Mouse (Mus musculus) bone marrow macrophage, adult 2 months (primary cell): ENCODE measurements around the gene Gatc. TPM values are rescaled to one million over a fixed set of nuclear protein-coding genes. Genes with fewer than 3 reads are reported as not detected.

ENCODE experiments used
- H3K27ac ChIP-seq: 2 replicates; pipeline ENCODE4 v1.5.1; 2012; ENCODE audit warnings: low read depth, low read length; ENCODE audit not compliant: insufficient read depth
- H3K4me1 ChIP-seq: 2 replicates; pipeline ENCODE4 v1.6.1; 2012; ENCODE audit warnings: low read length; ENCODE audit not compliant: control insufficient read depth, insufficient read depth
- H3K4me3 ChIP-seq: 2 replicates; pipeline ENCODE4 v1.5.1; 2012; ENCODE audit warnings: mild to moderate bottlenecking, low read length, moderate library complexity; ENCODE audit not compliant: insufficient read depth
- CTCF ChIP-seq: IDR thresholded peaks from 2 replicates; pipeline ENCODE4 v1.5.1; 2012; ENCODE audit warnings: low read depth, mild to moderate bottlenecking, low read length, moderate library complexity
- POLR2A ChIP-seq: IDR thresholded peaks from 2 replicates; pipeline ENCODE4 v1.6.1; 2012; ENCODE audit warnings: mild to moderate bottlenecking, low read depth, low read length, borderline replicate concordance
- polyA plus RNA-seq: library from polyadenylated mRNA; stranded (reverse); fragments of >200 nt; gene quantifications from 2 replicates; pipeline ENCODE4 v1.2.4, GENCODE M21; 2012; ENCODE audit not compliant: missing spikeins, insufficient read depth, insufficient read length

The Gatc gene
- polyA plus RNA-seq, 1 experiment: 31.4 TPM

DNA sequence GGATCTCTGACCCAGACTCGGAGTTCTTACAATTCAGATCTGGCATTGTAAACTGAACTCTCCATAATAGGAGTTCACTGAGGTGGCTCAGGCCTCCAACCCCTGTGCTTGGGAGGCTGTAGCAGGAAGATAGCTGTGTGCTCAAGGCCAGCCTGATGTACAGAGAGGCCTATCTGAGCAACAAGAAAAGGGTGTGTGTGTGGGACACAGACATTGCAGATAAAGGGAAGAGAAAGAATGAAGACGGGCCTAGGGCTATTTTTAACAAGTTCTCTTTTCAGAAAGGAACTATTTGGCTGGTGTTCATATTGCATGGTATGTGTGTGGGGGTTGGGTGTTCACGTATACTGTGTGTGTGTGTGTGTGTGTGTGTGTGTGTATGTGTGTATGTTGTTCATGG is 7.4 kb downstream of the Gatc start:
- H3K4me3 ChIP-seq: no peak overlapping the region
- TF ChIP-seq POLR2A: no peak
- TF ChIP-seq CTCF: no peak
- H3K4me1 ChIP-seq: peaks cover 70% of the 10 kb centered on the region
- peak overlapping the region; percentile 82 for H3K27ac ChIP-seq

DNA sequence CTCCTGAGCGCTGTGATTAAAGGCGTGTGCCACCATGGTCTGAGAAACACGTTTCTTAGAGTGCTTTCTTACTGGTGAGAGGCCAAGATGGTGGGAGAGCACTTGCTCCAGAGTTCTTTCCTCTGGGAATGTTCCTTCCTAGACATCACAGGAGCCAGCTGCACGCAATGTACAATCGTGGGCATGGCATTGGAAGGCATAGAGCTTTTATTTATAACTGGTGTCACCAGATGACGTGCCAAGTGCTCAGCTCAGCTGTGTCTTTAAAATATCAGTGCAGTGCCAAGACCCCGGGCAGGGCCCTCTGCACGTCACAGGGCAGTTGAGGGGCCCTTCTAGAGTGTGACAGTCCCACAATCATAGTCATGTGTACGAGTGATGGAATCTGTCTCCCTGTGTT is 10.0 kb downstream of the Gatc start:
- TF ChIP-seq POLR2A: no peak
- TF ChIP-seq CTCF: no peak

DNA sequence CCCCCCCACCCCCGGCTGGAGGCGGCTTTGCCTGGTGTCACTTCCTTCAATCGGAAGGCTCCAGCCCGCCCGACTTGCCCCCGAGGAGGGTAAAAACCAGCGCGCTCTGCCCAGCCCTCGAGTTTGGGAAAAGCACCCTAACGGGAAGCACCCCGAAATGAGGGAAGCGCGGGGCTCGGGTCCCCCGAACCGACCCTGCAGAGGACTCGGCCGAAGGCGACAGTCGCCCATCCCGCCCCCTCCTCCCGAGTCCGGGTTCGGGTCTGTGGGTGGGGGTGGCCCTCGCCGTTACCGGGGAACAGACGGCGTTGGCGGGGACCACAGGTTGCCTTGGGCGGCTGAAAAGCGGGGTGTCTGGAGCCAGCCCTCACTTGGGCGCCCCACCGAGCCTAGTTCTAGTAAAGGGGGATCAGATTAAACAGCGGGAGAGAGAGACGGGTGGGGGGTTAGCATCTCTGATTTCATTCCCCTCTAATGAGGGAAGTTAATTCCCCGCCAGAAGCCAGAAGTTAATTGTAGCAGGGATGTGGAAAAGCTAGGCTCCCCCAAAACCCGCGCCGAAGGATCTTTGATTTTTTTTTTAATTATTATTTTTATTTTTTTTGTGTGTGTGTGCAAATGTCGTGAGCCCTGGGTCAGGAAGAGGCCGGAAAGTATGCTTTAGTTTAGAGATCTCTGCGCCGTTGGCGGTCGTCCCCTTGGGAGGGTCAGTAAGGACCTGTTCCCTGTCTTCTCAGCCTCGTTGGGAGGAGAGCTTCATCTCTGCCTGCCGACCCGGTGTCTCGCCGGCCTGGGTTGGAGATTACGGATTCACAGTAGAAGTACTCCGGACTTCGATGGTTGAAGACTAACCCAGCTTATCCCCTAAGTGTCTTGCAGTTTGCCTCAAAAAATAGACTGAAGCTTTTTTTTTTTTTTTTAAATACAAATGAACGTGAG is 13.1 kb downstream of the Gatc start:
- Histone ChIP-seq H3K27ac (peak overlapping the region; percentile 56), H3K4me1 (peaks cover 27% of the 10 kb centered on the region), H3K4me3 (peak overlapping the region; percentile 92)
- TF ChIP-seq POLR2A (no peak), CTCF (no peak)

More for the DNA sequence above, 10.0 kb downstream of the Gatc start:
- Histone ChIP-seq H3K4me3 (no peak overlapping the region), H3K4me1 (peaks cover 50% of the 10 kb centered on the region), H3K27ac (no peak overlapping the region)

DNA sequence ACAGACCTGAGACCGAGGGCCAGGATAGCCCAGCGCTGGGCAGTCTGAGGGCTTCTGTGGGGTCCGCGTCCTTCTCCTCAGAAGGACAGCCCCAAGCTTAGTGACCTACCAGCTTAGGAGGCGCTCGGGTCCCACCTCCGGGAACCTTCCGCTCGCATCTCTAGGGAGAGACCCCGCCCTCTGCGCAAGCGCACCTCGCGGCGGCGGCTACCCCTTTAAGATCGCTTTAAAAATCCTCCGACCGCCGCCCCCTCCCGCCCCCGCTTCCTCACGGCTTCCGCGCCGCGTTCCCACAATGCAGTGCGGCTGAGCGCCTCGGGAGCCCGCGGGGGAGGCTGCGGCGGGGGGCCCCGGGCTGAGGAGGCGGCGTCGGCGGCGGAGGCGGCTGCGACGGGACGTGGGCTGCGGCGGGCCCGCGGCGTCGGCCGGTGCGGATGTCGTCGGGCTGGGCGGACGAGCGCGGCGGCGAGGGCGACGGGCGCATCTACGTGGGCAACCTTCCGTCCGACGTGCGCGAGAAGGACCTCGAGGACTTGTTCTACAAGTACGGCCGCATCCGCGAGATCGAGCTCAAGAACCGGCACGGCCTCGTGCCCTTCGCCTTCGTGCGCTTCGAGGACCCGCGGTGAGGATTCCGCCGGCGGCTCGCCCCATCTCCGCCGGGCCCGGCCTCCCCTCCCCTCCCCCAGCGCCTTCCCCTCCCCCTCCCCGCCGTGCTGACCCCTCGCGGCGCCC is 13.9 kb downstream of the Gatc start, which contains the start of gene Srsf9:
Gene Srsf9, plus strand, starts transcription at position 303 of the 735 bp plus-strand sequence.
- H3K4me1 ChIP-seq: peaks cover 20% of the 10 kb centered on the region

DNA sequence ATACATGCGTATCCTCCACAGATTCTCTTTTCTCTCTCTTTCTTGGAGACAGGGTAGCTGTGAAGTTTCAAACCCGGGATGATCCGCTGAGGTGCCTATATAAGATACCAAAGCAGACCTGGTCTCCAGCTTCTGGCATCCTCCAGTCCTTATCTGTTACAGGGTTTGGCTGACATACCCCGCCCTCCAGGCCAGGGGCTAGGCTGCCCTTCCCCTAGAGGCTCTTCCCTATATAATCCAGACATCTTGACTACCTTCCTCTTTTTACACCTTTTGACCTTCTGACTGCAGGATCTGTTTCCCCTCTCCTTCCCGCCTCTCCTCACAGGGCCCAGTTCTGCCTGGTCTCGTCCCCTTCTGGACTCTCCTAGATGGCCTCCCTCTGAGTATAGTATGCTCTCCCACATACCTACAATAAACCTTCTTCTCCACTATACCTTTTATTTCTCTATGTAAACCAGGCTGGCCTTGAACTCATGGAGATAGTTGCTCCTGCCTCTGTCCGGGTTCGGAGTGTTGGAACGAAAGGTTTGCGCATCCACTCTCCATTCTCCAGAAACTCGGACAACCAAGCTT is 14.6 kb downstream of the Gatc start:
- Histone ChIP-seq H3K4me1 (peaks cover 18% of the 10 kb centered on the region), H3K4me3 (peak overlapping the region; percentile 89), H3K27ac (peak overlapping the region; percentile 57)
- TF ChIP-seq CTCF: no peak
- TF ChIP-seq POLR2A: no peak

More for the DNA sequence above, 13.9 kb downstream of the Gatc start, which contains the start of gene Srsf9:
- no peak for TF ChIP-seq POLR2A
- no peak for TF ChIP-seq CTCF
- Histone ChIP-seq H3K27ac (peak within 1 kb of the TSS; percentile 75), H3K4me3 (peak within 1 kb of the TSS; percentile 92)

DNA sequence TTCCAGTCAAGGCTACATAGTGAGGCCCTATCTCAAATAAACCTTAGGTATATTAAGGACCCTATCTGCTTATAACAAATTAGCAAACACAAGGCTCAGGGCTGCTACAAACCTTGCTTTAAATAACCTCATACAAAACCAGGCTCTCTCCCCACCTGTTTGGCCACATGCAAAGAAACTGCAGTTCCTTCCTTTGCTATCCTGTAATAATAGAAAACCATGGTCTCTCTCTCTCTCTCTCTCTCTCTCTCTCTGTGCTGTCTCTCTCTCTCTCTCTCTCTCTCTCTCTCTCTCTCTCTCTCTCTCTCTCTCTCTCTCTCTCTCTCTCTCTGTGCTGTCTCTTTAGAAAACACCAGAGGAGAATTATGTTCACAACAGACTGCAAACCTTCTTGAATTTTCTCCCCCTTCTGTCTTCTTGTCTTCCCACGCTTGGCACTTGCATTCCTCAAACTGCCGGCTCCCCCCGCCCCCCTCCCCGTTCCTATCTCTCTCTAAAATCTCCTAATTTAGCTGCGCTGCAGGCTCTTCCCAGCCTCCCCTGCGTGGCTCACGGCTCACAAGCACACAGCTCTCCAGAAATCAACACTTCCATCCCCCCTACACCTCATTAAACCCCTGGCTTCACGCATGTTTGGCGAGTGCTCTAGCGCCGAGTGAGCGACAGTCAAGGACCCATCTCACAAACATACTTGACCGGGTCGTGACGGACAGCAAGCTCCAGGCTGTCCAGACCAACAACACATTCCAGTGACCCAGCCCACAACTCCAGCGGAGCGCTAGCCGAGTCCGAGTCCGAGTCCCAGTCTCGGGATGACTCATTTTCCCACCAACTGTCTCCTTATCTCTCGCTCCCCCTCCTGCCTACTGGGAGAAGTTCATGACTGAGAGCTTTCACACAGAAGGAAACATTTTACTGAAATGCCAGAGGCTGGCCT is 21.7 kb downstream of the Gatc start:
- Histone ChIP-seq H3K4me1 (peaks cover 2% of the 10 kb centered on the region; the same call in 1 of the 2 replicates), H3K4me3 (peak overlapping the region; percentile 47), H3K27ac (no peak overlapping the region)
- TF ChIP-seq POLR2A (no peak), CTCF (peak; percentile 25; the same call in 1 of the 2 replicates)

DNA sequence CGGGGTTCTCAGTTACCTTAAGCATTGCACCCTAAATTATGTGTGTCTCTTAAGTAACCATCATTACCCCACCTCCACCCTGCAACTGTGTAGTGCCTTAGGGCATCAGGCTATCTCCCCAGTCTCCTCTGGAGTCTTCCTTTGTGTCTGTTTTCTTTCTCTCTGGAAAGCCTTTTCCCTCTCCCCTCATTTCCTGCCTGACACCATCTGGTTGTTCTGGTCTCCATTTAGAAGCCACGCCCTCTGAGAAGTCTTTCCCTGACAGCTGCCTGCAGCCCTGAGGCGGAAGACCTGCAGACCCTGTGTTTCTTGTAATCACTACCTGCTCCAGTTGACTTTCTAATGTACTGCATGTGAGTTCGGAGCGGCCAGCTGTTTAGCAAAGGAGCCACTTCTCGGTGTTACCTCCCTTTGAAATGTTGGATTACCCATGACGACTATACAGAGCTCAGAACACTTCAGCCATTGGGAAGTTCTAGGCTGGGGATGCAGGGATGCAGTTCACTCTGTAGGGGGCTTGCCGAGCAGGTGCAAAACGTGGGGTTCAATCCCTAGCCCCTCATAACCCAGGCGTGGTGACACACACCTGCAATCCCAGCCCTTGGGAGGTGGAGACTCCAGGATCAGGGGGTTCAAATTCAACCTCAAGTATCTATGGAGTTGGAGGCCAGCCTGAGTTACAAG is 23.2 kb downstream of the Gatc start:
- TF ChIP-seq POLR2A (no peak), CTCF (no peak)
- H3K27ac ChIP-seq: no peak overlapping the region
- H3K4me3 ChIP-seq: no peak overlapping the region
- peaks cover 8% of the 10 kb centered on the region for H3K4me1 ChIP-seq

DNA sequence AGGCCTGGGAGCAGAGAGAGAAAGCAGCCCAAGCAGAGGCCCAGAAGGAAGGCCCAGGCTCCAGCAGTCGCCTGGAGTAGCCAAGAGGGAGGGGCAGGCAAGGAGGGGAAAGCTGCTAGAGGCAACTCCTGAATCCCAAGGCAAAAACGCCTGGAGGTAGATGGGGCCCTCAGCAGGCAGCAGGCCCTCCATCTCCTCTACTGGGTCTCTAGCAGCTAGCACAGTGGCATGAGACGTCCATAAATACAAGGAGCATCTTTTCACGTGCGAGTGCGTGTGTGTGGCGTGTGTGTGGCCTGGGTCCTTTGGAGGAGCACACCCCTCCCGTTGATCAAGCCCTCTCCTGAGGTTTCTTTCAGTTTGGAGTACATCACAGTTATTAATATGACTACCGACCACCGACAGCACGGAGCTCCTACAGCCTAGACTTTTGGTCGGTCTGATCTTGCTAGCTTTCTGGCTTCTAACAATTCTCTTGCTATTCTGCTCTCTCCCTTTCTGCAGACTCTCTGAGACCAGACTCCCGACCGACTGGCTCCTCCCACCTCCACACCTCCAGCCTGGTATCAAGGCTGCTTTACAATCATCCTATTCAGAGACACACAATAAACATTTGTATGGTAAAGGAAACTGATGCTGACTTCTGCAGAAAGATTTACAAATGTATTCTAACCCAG is 23.9 kb downstream of the Gatc start:
- no peak overlapping the region for H3K27ac ChIP-seq
- no peak for TF ChIP-seq POLR2A
- TF ChIP-seq CTCF: no peak
- H3K4me1 ChIP-seq: peaks cover 14% of the 10 kb centered on the region
- no peak overlapping the region for H3K4me3 ChIP-seq

DNA sequence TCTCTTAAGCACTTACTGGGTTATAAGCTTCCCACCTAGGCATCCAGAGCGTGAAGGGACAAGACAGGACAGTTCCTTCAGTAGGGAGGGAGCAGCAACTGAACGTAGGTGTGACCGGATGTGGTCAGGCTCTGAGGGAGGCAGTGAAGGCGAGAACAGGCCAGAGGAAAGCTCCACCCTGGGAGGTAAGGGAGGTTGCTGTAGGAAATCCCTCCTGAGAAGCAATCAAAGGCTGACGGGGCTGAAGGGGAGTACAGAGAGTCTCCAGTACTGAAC is 27.4 kb downstream of the Gatc start:
- no peak overlapping the region for H3K4me3 ChIP-seq
- TF ChIP-seq CTCF: no peak
- no peak for TF ChIP-seq POLR2A
- no peak overlapping the region for H3K27ac ChIP-seq
- peaks cover 12% of the 10 kb centered on the region for H3K4me1 ChIP-seq
